Mouse (Mus musculus) embryo, embryonic 11 days (tissue): ENCODE data around the gene Hmgb1.

ENCODE experiments used
- DNase-seq: peaks from one replicate; pipeline ENCODE4 v3.0.0-alpha.2; 2015

Gene Hmgb1

DNA sequence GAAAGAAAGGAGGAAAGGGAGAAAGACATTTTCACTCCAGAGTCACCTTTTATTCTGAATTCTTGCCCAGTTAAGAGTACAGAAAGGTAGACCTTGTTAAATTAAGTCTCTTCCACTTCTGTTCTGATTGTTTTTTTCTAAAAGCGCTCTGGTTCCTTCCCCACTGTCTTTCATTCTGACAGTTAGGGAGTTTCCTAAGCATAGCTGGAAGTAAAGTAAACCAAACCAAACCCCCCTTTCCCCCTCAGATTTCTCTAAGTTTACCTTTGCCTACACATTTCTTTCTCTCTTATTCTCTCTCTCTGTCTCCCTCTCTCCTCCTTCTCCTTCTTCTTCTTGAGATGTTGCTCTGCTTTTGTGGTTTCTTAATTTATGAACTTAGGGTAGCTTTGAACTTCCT, 85.3 kb downstream of the Hmgb1 start:
- DNase-seq: no peak

DNA sequence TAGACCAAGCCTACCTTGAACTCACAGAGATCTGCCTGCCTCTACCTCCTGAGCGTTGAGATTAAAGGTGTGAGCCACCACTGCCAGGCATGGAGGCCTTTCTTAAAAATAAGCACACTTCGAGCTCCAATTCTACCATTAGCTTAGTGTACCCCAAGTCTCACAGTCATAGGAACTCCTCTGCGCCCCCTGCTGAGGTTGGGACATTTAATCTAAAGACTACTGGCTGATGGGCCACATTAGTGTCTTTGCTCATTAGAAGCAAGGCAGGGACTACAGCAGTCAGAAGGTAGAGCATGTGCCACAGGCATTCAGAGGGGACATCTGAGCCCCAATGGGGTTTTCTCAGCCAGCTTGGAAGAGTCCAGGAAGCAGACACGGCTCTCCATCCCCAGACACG, 86.4 kb downstream of the Hmgb1 start:
- no peak for DNase-seq

DNA sequence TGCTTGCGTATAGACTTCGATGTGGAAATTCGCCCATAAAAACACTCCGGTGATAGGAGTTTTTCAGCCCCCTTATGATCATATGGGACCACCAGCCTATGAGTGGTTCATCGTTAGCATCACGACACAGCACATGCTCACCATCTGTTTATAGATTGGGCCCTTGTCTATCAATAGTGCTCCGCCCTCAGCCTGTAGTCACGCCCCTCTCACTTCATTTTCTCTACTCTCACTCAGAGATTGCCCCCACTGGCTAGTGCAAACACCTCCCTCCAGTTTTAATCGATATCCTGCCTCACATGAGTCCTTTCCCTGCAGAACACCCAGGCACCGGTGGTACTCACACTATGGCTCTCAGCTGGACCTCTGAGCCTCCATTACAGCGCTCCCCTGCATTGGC, 88.0 kb downstream of the Hmgb1 start:
- no peak for DNase-seq

DNA sequence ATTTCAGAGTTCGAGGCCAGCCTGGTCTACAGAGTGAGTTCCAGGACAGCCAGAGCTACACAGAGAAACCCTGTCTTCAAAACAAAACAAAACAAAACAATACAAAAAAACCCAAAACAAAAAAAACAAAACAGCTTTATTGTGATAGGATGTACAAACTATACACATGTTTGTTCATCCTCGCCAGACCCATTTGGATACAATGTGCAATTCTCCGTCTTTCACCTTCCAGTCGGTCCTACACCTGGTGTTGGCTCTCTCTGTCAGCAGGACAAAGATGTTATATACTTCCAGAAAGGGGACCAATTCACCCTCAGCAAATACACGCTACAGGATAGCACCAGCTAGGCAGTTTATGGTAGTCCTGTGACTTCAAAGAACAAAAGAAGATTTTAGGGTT, 91.4 kb downstream of the Hmgb1 start:
- DNase-seq: no peak

DNA sequence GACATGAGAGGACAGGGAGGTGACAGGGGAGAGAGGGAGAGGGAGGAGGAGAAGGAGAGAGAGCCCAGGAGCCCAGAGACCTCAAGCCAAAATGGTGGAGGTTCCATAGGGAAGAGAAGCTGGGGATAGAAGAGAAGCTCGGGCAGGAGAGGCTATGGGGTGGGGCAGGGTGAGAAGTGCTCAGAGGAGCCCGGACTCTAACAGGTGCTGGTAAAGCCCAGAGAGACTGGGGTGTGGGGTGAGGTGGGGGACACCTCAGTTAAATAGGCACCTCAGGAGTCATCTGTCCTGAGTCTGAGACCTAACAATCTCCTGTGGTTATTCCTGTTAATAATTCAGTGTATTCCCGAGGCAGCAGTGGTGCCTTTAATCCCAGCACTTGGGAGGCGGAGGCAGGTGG, 91.8 kb downstream of the Hmgb1 start:
- no peak for DNase-seq

DNA sequence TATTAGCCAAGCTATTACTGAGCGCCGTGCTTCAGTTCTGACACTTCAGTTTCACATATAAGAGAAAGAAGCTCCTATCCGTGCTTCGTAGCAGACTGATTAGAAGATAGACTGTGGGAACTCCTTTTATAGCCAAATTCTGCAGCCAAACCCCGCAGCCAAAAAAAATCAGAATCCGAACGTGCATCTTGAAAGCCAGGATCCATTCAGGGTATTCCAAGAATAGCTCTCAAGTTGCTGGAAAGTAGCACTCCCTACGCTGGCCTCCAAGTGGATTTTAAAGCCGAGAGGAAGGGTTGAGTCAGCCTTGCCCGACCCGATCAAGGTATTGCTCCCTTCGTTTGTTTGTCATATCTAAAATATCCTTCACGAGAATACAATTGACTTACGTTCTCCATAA, 93.0 kb downstream of the Hmgb1 start:
- DNase-seq: no peak

DNA sequence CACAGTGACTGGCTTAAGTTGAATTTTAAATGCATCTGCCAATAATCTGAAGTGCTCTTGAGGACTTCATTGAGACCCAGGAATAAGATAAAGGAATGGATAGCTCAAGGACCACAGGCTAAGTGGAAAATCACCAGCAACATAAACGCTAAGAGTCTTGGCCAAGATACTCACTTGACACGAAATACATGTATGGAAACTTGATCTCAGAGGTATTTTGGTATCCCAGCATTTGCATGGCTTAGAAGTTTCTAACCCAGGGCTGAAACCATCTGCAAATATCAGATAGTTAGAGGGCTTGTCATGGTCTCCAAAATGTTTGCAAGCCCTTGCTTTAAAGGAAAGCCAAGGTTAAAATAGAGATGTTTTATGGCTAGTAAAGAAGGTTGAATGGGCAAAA, 94.4 kb downstream of the Hmgb1 start:
- DNase-seq: no peak

DNA sequence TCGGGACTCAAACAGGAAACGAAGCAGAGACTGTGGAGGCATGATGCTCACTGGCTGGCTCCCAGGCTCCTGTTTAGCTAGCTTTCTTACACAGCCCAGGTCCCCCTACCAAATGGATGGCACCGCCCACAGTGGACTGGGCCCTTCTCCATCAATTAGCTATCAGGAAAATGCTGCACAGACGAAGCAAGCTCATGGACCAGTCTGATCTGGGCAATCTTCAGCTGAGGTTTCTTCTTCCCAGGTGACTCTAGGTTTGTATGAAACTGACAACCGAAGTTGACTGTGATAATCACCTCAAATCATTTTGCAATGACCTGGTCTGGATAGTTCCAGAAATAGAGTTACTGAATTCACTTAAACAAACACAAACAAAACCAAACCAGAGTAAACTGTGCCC, 94.8 kb downstream of the Hmgb1 start:
- DNase-seq: no peak

DNA sequence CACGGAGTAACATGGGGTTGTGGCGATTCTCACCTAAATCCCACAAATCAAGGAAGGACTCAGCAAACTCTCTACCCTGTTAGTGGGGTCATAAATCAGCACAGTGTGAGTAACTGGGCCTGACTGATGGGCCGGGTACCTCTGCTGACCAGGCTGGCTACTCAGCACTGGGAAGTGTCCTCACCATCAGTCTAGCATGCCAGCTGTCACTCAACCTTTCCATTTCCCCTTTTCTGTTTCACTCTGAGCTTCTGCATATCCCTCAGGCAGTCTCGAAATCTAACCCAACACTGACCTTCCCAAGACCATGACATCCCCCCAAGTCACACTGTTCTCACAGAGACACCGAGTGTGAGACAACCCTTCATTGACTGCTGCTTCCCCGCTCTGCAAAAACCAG, 95.4 kb downstream of the Hmgb1 start:
- DNase-seq: no peak

DNA sequence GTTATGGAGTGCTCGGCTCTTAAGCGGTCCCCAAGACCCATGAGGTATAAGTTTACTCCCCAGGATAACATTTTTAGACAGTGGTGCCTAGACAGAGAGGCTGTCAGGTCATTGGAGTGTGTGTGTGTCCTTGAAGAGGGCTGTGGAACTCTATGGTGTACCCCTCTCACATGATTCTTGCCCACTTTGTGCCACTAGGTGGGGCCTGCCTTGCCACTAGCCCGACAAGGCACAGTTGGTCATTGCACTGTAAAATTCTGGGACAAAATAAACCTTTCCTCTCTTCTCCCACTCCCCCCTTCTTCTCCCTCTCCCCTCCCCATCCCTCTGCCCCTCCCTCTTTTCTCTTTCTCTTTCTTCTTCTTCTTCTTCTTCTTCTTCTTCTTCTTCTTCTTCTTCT, 96.1 kb downstream of the Hmgb1 start:
- DNase-seq: no peak

DNA sequence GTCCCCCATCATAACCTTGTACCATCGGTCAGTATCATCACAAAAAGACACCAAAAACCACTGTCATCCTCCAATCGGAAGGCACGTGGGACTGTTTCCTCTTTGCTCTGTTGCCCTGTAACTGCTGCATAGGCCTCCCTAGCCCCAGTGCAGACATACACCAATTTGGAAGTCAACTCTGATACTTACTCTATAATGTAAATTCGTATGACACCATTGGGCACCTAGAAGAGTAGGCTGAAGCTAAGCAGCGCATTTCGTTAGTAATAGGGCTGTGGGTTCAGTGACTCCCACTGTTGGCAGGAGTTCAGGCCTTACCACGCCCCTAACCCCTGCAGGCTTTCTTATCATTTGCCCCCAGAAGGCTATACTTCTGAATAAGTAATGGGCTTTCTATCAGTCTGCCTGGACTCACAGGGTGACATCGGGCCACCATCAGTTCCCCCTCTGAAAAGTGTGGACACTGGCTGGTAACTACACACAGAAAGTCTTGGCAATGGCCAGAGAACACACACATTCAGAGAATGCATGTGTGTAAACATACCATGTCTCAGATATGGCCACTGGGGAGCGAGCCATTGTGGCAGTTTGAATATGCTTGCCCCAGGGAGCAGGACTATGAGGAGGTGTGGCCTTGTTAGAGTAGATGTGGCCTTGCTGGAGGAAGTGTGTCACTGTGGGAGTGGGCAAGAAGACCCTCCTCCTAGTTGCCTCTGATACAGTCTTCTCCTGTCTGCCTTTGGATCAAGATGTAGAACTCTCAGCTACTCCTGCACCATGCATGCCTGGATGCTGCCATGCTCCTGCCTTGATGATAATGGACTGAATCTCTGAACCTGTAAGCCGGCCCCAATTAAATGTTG, 97.7 kb downstream of the Hmgb1 start:
- no peak for DNase-seq

DNA sequence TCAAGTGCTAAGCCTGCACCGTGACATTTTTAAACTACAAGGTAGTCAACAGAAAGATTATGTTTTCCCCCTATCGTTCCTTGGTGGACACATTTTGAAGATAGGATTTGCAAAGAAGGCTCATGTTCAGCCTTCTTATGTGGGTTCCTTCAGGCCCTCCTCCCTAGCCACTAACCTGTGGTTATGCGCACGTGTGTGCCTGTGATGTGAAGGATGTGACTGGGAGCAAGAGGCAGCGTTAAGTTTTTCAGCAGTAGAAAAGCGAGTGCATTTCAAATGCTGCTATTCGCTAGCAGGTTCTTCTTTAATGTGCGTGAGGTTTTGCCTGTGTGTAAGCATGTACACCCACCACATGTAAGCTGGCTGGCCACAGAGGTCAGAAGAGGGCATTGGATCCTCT, 103.8 kb downstream of the Hmgb1 start:
- DNase-seq: no peak

DNA sequence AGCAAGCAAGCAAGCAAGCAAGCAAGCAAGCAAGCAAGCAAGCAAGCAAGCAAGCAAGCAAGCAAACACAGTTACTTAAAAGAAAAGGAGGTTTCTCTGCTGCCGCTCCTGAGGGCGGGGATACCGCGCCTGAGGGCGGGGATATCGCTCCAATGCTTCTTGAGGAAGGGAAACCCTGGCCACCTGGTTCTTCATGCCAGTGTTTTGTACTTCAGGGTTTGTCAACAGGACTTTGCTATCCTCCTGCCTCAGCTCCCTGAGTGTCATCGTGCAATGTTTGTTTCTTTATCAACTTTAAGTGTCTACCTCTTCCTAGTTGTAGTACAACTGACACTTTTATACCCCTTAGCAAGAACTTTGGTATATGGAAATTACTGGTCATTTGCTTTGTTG, 104.5 kb downstream of the Hmgb1 start:
- no peak for DNase-seq

DNA sequence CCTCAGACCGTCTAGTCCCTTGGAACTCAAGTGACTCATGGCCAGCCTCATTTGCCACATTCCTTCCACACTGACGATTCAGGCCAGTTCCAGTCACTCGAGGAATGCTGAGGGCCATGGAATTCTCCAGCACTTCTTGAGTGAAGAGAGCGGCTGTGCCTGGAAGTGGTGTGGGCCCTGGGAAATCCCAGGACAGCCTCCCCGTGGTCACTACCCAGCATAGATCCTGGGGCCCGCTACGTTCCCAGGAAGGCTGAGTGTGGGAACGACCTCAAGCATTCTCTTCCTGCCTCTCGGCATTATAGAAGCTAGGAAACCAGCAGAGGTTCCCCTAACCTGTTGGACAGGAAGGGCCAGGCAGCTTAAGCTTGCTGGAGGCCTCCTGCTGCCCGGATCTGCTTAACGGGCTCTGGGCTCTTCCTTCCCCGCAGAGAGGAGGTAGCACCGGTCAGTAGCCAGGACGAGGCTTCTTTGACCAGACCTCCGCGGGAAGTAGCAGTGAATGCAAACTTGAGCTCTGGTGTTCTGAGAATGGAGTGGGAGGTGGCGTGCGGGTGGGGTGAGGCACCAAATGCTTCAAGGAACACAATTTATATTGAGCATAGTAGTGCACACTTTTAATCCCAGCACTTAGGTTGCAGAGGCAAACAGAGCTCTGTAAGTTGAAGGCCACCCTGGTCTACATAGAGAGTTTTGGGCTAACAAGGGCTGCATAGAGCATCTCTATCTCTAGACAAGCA, 105.1 kb downstream of the Hmgb1 start:
- DNase-seq: peak; percentile 45

DNA sequence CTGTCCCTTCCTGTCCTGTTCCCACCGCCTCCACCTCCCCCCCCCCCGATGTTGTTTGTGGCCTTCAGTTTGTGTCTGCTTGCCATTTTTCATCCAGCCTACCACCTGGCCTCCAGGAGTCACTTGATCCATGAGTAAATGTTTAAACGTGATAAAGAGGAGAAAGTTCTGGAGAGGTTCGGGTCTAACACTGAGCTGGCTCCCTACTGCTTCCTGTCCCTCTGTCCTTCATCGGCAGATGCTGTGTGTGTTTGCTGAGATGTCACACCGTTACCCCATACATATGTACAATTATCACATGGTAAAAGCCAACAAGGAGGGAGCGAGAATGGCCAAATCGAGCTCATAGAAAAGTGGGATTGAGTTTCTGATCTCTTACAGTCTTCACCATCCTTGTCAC, 107.2 kb downstream of the Hmgb1 start:
- no peak for DNase-seq

DNA sequence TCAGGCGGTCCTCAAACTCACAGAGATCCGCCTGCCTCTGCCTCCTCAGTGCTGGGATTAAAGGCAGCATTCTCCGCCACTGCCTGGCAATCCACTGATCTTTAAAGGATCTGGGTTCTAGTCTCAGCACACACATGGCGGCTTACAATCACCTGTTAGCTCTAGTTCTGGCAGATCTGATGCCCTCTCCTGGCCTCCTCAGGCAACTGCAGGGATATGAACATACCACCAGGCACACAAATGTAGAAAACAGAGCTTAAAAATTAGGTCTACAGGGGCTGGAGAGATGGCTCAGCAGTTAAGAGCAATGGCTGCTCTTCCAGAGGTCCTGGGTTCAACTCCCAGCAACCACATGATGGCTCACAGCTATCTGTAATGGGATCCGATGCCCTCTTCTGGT, 112.7 kb downstream of the Hmgb1 start:
- no peak for DNase-seq

DNA sequence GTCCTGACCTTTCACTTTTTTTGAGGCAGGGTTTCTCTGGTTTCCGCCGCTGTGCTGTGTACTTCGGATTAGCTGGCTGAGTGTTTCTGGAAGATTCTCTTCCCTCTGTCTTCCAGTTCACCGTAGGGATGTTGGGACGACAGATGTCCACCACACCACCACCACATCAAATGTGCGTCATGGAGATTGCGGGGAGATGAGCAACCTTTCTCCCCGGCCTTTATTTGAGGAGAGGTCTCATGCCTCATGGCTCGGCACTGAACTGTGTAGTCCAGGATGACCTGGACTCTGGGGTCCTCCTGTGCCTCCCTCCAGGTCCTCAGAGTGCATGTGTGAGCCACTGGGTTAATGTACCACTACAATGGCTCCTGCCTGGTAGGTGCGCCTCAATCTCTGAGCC, 115.5 kb downstream of the Hmgb1 start:
- DNase-seq: no peak

DNA sequence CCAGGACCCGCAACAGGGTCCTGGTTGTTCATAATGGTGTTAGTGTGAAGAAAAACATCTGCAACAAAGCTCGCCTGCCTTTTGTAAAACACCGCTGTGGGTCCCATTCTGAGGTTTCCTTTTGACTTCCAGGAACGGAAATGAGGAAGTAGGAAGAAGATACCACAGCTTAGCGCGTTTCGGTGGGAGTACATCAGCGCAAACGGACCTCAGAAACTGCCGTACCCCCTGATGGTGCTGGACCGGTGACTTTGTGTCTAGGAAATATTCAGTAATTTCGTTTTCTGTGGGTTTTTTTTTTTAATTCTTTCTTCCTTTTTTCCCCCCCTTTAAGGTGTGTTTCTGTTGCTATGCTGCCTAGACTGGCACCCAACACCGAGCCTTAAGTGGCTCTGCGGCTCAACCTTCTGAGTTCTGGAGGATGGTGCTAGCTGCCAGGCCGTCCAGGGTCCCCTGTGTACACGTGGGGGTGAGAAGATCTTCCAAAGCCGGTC, 116.0 kb downstream of the Hmgb1 start:
- DNase-seq: no peak

DNA sequence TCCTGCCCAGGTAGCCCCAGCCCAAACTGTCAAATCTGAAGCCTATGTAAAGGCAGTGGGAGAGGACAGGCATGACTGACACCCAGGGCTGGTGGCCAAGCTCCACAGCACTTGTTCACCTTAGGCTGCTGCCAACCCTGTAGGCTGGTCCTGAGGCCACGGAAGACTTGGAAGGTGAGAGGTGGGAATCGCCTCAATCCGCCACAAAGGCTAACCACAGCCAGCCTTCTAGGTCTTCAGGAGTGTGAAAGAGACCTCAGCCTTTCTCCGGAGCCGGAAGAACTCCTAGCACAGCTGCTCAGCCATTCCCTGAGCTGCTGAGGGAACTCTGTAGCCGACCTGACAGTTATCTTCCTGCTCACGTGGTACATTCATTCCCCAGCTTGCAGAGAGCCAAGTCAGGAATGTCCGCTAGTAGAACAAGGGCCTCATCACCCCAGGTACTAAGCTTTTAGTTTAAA, 116.8 kb downstream of the Hmgb1 start:
- no peak for DNase-seq

DNA sequence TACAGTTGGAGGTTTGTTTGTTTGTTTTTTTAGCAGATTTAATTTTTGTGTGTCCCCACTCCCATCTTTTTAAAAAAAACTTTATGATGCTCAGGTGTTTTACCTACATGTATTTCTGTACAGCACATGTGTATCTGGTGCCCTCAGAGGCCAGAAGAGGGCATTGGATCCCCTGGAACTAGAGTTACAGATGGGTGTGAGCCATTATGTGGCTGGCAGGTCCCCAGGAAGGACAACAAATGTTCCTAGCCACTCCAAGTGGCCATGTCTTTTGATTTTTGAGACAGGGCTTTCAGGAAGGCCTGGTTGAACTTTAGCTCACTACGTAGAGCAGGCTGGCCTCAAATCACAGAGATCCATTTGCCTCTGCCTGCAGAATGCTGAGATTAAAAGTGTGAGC, 121.5 kb downstream of the Hmgb1 start:
- DNase-seq: no peak

DNA sequence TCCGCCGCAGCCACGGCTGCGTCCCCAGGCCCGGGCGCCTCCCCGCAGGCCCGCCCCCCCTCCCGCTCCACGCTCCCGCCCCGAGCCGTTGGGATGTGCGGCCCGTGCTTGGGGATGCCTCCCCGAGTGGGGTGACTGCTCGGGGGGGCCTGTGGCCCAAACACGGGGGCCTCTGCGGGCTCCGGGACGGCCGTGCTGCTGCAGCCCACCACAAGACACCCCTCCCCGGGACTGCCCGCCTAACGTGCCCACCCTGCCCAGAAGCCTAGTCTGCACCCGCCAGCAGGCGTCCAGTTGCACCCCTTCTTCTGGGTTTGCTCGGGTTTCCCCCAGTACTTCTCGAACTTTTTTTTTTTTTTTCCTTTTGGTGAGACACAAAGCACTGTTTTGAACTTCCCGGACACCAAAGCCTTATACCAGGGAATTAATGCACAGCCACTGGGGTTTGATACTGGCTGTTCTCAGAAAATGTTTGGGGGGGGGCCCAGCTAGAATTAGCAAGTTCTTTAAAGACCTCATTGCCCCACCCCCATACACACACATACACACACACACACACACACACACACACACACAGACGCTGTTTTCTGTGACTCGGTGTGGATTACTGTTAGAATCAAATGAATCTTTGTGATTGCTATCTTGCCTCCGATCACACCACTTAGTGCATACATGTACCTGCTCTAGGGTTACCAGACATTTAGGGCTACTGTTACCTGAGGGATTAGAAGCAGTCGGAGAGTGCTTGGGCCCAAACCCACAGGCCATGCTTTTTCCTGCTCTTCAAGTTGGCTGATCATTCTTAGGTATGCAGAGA, 130.7 kb downstream of the Hmgb1 start:
- no peak for DNase-seq

DNA sequence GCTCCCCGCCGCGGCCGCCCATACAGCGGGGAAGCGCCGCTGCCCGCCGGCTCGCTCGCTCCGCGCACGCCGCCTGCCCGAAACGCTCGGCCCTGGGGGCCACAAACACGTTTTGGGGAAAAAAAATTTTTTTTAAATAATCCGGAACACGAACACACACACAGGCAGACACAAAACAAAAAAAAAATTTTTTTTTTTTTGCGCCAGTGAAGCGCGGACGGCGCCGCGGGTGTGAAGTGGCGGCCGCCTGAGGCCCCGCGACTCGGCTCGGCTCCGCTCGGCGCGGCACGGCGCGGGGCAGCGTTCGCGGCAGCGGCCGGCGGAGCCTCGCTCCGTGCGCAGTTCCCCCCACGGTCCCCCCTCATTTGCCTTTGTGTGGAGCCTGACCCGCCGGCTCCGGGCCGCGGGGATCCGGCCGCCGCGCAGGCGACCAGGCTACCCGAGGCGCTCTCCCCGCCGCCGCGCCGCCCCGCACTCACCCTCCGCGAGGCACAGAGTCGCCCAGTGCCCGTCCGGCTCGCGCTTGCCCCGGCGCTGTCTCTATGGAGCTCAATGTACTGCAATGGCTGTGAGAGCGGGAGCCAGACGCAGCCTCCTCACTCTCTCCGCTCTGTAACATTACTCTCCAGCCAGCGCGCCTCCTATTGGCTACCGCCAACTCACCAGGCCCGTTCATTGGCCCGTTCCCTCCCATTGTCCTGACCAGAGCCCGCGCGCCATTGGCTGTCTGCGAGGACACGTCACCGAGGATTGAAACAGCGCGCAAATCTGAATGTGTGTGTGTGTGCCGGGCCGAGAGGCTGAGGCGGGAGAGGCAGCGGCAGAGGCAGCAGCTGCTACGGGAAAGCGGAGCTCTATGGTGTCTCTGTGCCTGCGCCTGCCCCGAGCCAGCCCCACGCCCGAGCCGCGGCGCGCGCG, 131.6 kb downstream of the Hmgb1 start:
- peak; percentile 100 for DNase-seq
